Mouse (Mus musculus): ENCODE measurements around the gene Ano3. TPM values are rescaled to one million over a fixed set of nuclear protein-coding genes. Genes with fewer than 3 reads are reported as not detected.

The Ano3 gene
- polyA plus RNA-seq, 1 experiment from 2014 or later = 0.38 TPM

- ATAC-seq (ENCODE audit: insufficient number of reproducible peaks, insufficient read depth, low FRiP score, low read depth) = no peak
- H3K4me2 ChIP-seq (ENCODE audit: low read length) = no peak overlapping the region
Measured at GRCm38 (mm10) chr2:110965398-110965797, 14.7 kb upstream of the Ano3 start.

DNA sequence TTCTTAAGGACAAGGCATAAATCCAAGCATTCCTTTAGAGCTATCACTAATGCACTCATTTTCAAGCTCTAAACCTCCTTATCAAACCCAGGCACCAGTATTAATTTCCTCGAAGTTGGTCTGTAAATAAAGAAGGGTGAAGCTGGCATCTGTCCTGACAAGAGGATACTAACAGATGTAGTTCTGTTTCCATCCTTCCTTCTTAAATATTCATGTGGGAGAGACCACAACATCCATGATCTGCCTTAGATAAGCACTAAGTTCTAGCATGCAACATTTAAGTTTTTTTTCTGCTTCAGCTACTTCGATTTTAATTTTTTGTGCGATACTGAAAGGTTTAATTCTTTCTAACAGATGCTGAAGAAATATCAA lies 305 bp downstream of the Ano3 start:
- Histone ChIP-seq H3K4me3 (ENCODE audit: control insufficient read depth in 1 of 2, insufficient read depth in 1 of 2, low read depth in 1 of 2, low read length in 2 of 2) (peak overlapping the region; percentile 32 to 35), H3K27me3 (ENCODE audit: control insufficient read depth, insufficient read depth, low read length) (no peaks in the 10 kb centered on the region), H3K4me1 (ENCODE audit: control insufficient read depth in 2 of 2, insufficient read depth in 2 of 2, low read length in 2 of 2) (peaks cover 0 to 2% of the 10 kb centered on the region in 2 experiments; a peak in 1 of 4 replicates), H3K9ac (ENCODE audit: low read length) (no peak overlapping the region), H3K4me2 (ENCODE audit: low read length) (peak overlapping the region; percentile 71), H3K9me3 (ENCODE audit: control insufficient read depth, low read length) (no peaks in the 10 kb centered on the region), H3K36me3 (ENCODE audit: control insufficient read depth, insufficient read depth, low read length) (no peaks in the 10 kb centered on the region), H3K27ac (replicated peaks in 1 of 2; ENCODE audit: control insufficient read depth in 1 of 2, insufficient read depth in 1 of 2, low read depth in 2 of 2, low read length in 2 of 2) (no peak overlapping the region)
- ATAC-seq (ENCODE audit: insufficient number of reproducible peaks, insufficient read depth, low FRiP score, low read depth) = no peak
- 57% methylated on average over 3 of the region's 3 CpGs for WGBS

More at GRCm38 (mm10) chr2:110965398-110965797, 14.7 kb upstream of the Ano3 start:
- H3K4me3 ChIP-seq (ENCODE audit: control insufficient read depth in 1 of 2, insufficient read depth in 1 of 2, low read depth in 1 of 2, low read length in 2 of 2) = no peak overlapping the region
- H3K27me3 ChIP-seq (ENCODE audit: control insufficient read depth, insufficient read depth, low read length) = no peaks in the 10 kb centered on the region
- no peaks in the 10 kb centered on the region for H3K9me3 ChIP-seq (ENCODE audit: control insufficient read depth, low read length)
- no peak overlapping the region for H3K27ac ChIP-seq (replicated peaks in 1 of 2; ENCODE audit: control insufficient read depth in 1 of 2, insufficient read depth in 1 of 2, low read depth in 2 of 2, low read length in 2 of 2)
- H3K9ac ChIP-seq (ENCODE audit: low read length) = no peak overlapping the region
- H3K36me3 ChIP-seq (ENCODE audit: control insufficient read depth, insufficient read depth, low read length) = no peaks in the 10 kb centered on the region
- H3K4me1 ChIP-seq (ENCODE audit: control insufficient read depth in 2 of 2, insufficient read depth in 2 of 2, low read length in 2 of 2) = no peaks in the 10 kb centered on the region
- WGBS = 84% methylated on average over 3 of the region's 3 CpGs

- no peaks in the 10 kb centered on the region for H3K36me3 ChIP-seq (ENCODE audit: control insufficient read depth, insufficient read depth, low read length)
- H3K4me2 ChIP-seq (ENCODE audit: low read length) = peak overlapping the region; percentile 71
- H3K27ac ChIP-seq (replicated peaks in 1 of 2; ENCODE audit: control insufficient read depth in 1 of 2, insufficient read depth in 1 of 2, low read depth in 2 of 2, low read length in 2 of 2) = no peak overlapping the region
- ATAC-seq (ENCODE audit: insufficient number of reproducible peaks, insufficient read depth, low FRiP score, low read depth) = peak; percentile 61; the same call in 1 of the 2 replicates
- 6% methylated on average over 20 of the region's 20 CpGs for WGBS
- no peaks in the 10 kb centered on the region for H3K9me3 ChIP-seq (ENCODE audit: control insufficient read depth, low read length)
- H3K4me3 ChIP-seq (ENCODE audit: control insufficient read depth in 1 of 2, insufficient read depth in 1 of 2, low read depth in 1 of 2, low read length in 2 of 2) = peak overlapping the region; percentile 32 to 35
- no peaks in the 10 kb centered on the region for H3K27me3 ChIP-seq (ENCODE audit: control insufficient read depth, insufficient read depth, low read length)
- 0 out of 2 replicates have a peak overlapping the region, but pooled peaks have one; percentile 16 for H3K9ac ChIP-seq (ENCODE audit: low read length)
- peaks cover 0 to 2% of the 10 kb centered on the region in 2 experiments; a peak in 1 of 4 replicates for H3K4me1 ChIP-seq (ENCODE audit: control insufficient read depth in 2 of 2, insufficient read depth in 2 of 2, low read length in 2 of 2)
Measured at GRCm38 (mm10) chr2:110949679-110950431, 868 bp downstream of the Ano3 start.

DNA sequence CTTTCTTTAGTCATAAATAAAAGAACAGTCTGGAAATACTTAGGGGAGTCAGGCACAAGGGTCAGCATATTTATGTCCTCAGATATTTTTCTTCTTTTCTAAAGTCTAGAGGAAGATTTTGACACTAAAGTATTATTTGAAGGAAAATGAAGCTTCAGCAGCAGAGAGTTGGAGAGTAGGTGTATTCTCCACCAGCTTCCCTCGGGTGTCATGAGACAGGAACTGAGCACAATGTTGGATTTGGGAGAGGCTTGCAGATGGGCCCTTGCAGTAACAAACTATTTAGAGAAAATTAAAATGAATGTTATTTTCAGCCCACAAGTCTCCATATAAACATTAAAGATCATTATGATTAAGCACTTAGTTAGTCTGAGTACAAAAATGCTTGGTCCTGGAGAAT lies 5.6 kb downstream of the Ano3 start:
- no peak for ATAC-seq (ENCODE audit: insufficient number of reproducible peaks, insufficient read depth, low FRiP score, low read depth)
- 49% methylated on average over 1 of the region's 1 CpGs for WGBS
- Histone ChIP-seq H3K4me3 (ENCODE audit: control insufficient read depth in 1 of 2, insufficient read depth in 1 of 2, low read depth in 1 of 2, low read length in 2 of 2) (no peak overlapping the region), H3K9ac (ENCODE audit: low read length) (no peak overlapping the region), H3K27me3 (ENCODE audit: control insufficient read depth, insufficient read depth, low read length) (no peaks in the 10 kb centered on the region), H3K27ac (replicated peaks in 1 of 2; ENCODE audit: control insufficient read depth in 1 of 2, insufficient read depth in 1 of 2, low read depth in 2 of 2, low read length in 2 of 2) (no peak overlapping the region), H3K36me3 (ENCODE audit: control insufficient read depth, insufficient read depth, low read length) (no peaks in the 10 kb centered on the region), H3K4me1 (ENCODE audit: control insufficient read depth in 2 of 2, insufficient read depth in 2 of 2, low read length in 2 of 2) (peaks cover 0 to 2% of the 10 kb centered on the region in 2 experiments; a peak in 1 of 4 replicates), H3K4me2 (ENCODE audit: low read length) (no peak overlapping the region), H3K9me3 (ENCODE audit: control insufficient read depth, low read length) (no peaks in the 10 kb centered on the region)

DNA sequence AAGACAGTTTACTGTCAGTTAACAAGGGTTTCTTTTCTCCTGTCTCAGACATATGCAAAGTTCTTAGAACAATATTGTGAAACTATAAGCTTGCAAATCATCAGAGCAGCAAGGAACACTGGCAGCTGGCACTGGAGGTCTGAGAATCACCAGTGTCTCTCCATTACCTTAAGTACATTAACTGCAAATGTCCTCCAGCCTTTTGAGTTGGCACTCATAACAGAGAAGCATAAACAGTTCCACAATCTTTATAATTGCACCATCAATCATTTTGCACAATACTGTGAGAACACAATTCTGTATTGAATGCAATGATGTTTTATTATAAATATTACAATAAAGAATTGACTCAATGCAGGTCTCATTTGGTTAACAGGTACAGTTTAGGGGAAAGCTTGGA lies 15.0 kb downstream of the Ano3 start:
- no peak for ATAC-seq (ENCODE audit: insufficient number of reproducible peaks, insufficient read depth, low FRiP score, low read depth)
- H3K9me3 ChIP-seq (ENCODE audit: control insufficient read depth, low read length) = no peaks in the 10 kb centered on the region
- H3K4me1 ChIP-seq (ENCODE audit: control insufficient read depth in 2 of 2, insufficient read depth in 2 of 2, low read length in 2 of 2) = no peaks in the 10 kb centered on the region
- H3K27ac ChIP-seq (replicated peaks in 1 of 2; ENCODE audit: control insufficient read depth in 1 of 2, insufficient read depth in 1 of 2, low read depth in 2 of 2, low read length in 2 of 2) = no peak overlapping the region
- H3K9ac ChIP-seq (ENCODE audit: low read length) = no peak overlapping the region
- no peaks in the 10 kb centered on the region for H3K27me3 ChIP-seq (ENCODE audit: control insufficient read depth, insufficient read depth, low read length)
- H3K4me3 ChIP-seq (ENCODE audit: control insufficient read depth in 1 of 2, insufficient read depth in 1 of 2, low read depth in 1 of 2, low read length in 2 of 2) = no peak overlapping the region
- no peak overlapping the region for H3K4me2 ChIP-seq (ENCODE audit: low read length)
- no peaks in the 10 kb centered on the region for H3K36me3 ChIP-seq (ENCODE audit: control insufficient read depth, insufficient read depth, low read length)

- no peaks in the 10 kb centered on the region for H3K4me1 ChIP-seq (ENCODE audit: control insufficient read depth in 2 of 2, insufficient read depth in 2 of 2, low read length in 2 of 2)
- no peak for ATAC-seq (ENCODE audit: insufficient number of reproducible peaks, insufficient read depth, low FRiP score, low read depth)
- no peak overlapping the region for H3K9ac ChIP-seq (ENCODE audit: low read length)
- no peak overlapping the region for H3K4me2 ChIP-seq (ENCODE audit: low read length)
- H3K4me3 ChIP-seq (ENCODE audit: control insufficient read depth in 1 of 2, insufficient read depth in 1 of 2, low read depth in 1 of 2, low read length in 2 of 2) = no peak overlapping the region
- no peaks in the 10 kb centered on the region for H3K9me3 ChIP-seq (ENCODE audit: control insufficient read depth, low read length)
- H3K36me3 ChIP-seq (ENCODE audit: control insufficient read depth, insufficient read depth, low read length) = no peaks in the 10 kb centered on the region
- no peak overlapping the region for H3K27ac ChIP-seq (replicated peaks in 1 of 2; ENCODE audit: control insufficient read depth in 1 of 2, insufficient read depth in 1 of 2, low read depth in 2 of 2, low read length in 2 of 2)
- no peaks in the 10 kb centered on the region for H3K27me3 ChIP-seq (ENCODE audit: control insufficient read depth, insufficient read depth, low read length)
Measured at GRCm38 (mm10) chr2:110929126-110929525, 21.6 kb downstream of the Ano3 start.

- Histone ChIP-seq H3K4me3 (ENCODE audit: control insufficient read depth in 1 of 2, insufficient read depth in 1 of 2, low read depth in 1 of 2, low read length in 2 of 2) (no peak overlapping the region), H3K9me3 (ENCODE audit: control insufficient read depth, low read length) (no peaks in the 10 kb centered on the region), H3K27me3 (ENCODE audit: control insufficient read depth, insufficient read depth, low read length) (no peaks in the 10 kb centered on the region), H3K36me3 (ENCODE audit: control insufficient read depth, insufficient read depth, low read length) (no peaks in the 10 kb centered on the region), H3K9ac (ENCODE audit: low read length) (no peak overlapping the region), H3K4me2 (ENCODE audit: low read length) (peak overlapping the region; percentile 18; the same call in 1 of the 2 replicates), H3K4me1 (ENCODE audit: control insufficient read depth in 2 of 2, insufficient read depth in 2 of 2, low read length in 2 of 2) (peaks cover 0 to 4% of the 10 kb centered on the region in 2 experiments; a peak in 1 of 4 replicates), H3K27ac (replicated peaks in 1 of 2; ENCODE audit: control insufficient read depth in 1 of 2, insufficient read depth in 1 of 2, low read depth in 2 of 2, low read length in 2 of 2) (peak overlapping the region in 1 of 2 experiments; percentile 41; a peak in 1 of 4 replicates)
- WGBS = 42% methylated on average over 2 of the region's 2 CpGs
- no peak for ATAC-seq (ENCODE audit: insufficient number of reproducible peaks, insufficient read depth, low FRiP score, low read depth)
Measured at GRCm38 (mm10) chr2:110909506-110909905, 41.2 kb downstream of the Ano3 start.

- Histone ChIP-seq H3K4me1 (ENCODE audit: control insufficient read depth in 2 of 2, insufficient read depth in 2 of 2, low read length in 2 of 2) (peaks cover 0 to 4% of the 10 kb centered on the region in 2 experiments; a peak in 1 of 4 replicates), H3K9ac (ENCODE audit: low read length) (no peak overlapping the region), H3K27ac (replicated peaks in 1 of 2; ENCODE audit: control insufficient read depth in 1 of 2, insufficient read depth in 1 of 2, low read depth in 2 of 2, low read length in 2 of 2) (no peak overlapping the region), H3K4me2 (ENCODE audit: low read length) (no peak overlapping the region), H3K9me3 (ENCODE audit: control insufficient read depth, low read length) (no peaks in the 10 kb centered on the region), H3K36me3 (ENCODE audit: control insufficient read depth, insufficient read depth, low read length) (no peaks in the 10 kb centered on the region), H3K4me3 (ENCODE audit: control insufficient read depth in 1 of 2, insufficient read depth in 1 of 2, low read depth in 1 of 2, low read length in 2 of 2) (no peak overlapping the region), H3K27me3 (ENCODE audit: control insufficient read depth, insufficient read depth, low read length) (no peaks in the 10 kb centered on the region)
- WGBS = 77% methylated on average over 3 of the region's 3 CpGs
- no peak for ATAC-seq (ENCODE audit: insufficient number of reproducible peaks, insufficient read depth, low FRiP score, low read depth)
Measured at GRCm38 (mm10) chr2:110906473-110906872, 44.2 kb downstream of the Ano3 start.
